Mouse (Mus musculus) heart, adult 2 months (tissue): ENCODE data around the gene Pear1.

Experiments used
- CTCF ChIP-seq: fragments of 200-600 bp; IDR thresholded peaks from 2 replicates; pipeline ENCODE4 v1.8.1; 2022; ENCODE audit warnings: antibody characterized with exemption, mild to moderate bottlenecking, moderate library complexity
- EP300 ChIP-seq: fragments of 200-500 bp; IDR thresholded peaks from 2 replicates; pipeline ENCODE4 v1.6.1; 2011; ENCODE audit warnings: low read depth, low read length, control low read depth; ENCODE audit not compliant: insufficient read depth
- POLR2A ChIP-seq: fragments of 200-500 bp; IDR thresholded peaks from 2 replicates; pipeline ENCODE4 v1.6.1; 2011; ENCODE audit warnings: mild to moderate bottlenecking, low read depth, low read length, control low read depth; ENCODE audit not compliant: insufficient read depth

- no peak for TF ChIP-seq CTCF
- no peak for TF ChIP-seq EP300
- no peak for TF ChIP-seq POLR2A
Observed at GRCm38 (mm10) chr3:87763202-87763601, 60.9 kb downstream of the Pear1 start.
